Mouse (Mus musculus): ENCODE measurements around the gene Usp16. TPM values are rescaled to one million over a fixed set of nuclear protein-coding genes. Genes with fewer than 3 reads are reported as not detected.

The Usp16 gene
- polyA plus RNA-seq (2014; fragmentation: Illumina TruSeq; extraction: RNeasy Lipid Tissue Mini Kit (QIAGEN cat#74804); ENCODE audit: low read depth, low replicate concordance): 67.0 TPM

GRCm38 (mm10) chr16:87454419-87455179 lies at the start of gene Usp16:
Gene Usp16 (plus strand): TSS chr16:87454703.

GRCm38 (mm10) chr16:87432033-87432814 lies 22.3 kb upstream of the Usp16 start, which contains the start of gene Ltn1:
Gene Ltn1 (minus strand): TSS chr16:87432612.

GRCm38 (mm10) chr16:87440184-87440686 lies 14.3 kb upstream of the Usp16 start, which contains the start of gene Rwdd2b:
Gene Rwdd2b (minus strand): TSS chr16:87440573.

GRCm38 (mm10) chr16:87495716-87496447 lies 41.4 kb downstream of the Usp16 start, which contains the start of gene Cct8:
Gene Cct8 (minus strand): TSS chr16:87495873.

Other genes starting within 250 kb of the Usp16 start
- 8.0 TPM for gene N6amt1, start 100.5 kb upstream of the Usp16 start, polyA plus RNA-seq (2014; fragmentation: Illumina TruSeq; extraction: RNeasy Lipid Tissue Mini Kit (QIAGEN cat#74804); ENCODE audit: low read depth, low replicate concordance)
- 16.5 TPM for gene Ltn1, start 22.1 kb upstream of the Usp16 start, polyA plus RNA-seq (2014; fragmentation: Illumina TruSeq; extraction: RNeasy Lipid Tissue Mini Kit (QIAGEN cat#74804); ENCODE audit: low read depth, low replicate concordance)
- gene Rwdd2b, start 14.1 kb upstream of the Usp16 start, polyA plus RNA-seq (2014; fragmentation: Illumina TruSeq; extraction: RNeasy Lipid Tissue Mini Kit (QIAGEN cat#74804); ENCODE audit: low read depth, low replicate concordance): 8.7 TPM
- 232 TPM for gene Cct8, start 41.2 kb downstream of the Usp16 start, polyA plus RNA-seq (2014; fragmentation: Illumina TruSeq; extraction: RNeasy Lipid Tissue Mini Kit (QIAGEN cat#74804); ENCODE audit: low read depth, low replicate concordance)
- not detected for gene Map3k7cl, start 98.6 kb downstream of the Usp16 start, polyA plus RNA-seq (2014; fragmentation: Illumina TruSeq; extraction: RNeasy Lipid Tissue Mini Kit (QIAGEN cat#74804); ENCODE audit: low read depth, low replicate concordance)
- 19.6 TPM for gene Bach1, start 244.2 kb downstream of the Usp16 start, polyA plus RNA-seq (2014; fragmentation: Illumina TruSeq; extraction: RNeasy Lipid Tissue Mini Kit (QIAGEN cat#74804); ENCODE audit: low read depth, low replicate concordance)

All from liver, adult 10 weeks (tissue).